Mouse (Mus musculus): Measurements from ENCODE around the gene Asb3.

Asb3 gene

DNA sequence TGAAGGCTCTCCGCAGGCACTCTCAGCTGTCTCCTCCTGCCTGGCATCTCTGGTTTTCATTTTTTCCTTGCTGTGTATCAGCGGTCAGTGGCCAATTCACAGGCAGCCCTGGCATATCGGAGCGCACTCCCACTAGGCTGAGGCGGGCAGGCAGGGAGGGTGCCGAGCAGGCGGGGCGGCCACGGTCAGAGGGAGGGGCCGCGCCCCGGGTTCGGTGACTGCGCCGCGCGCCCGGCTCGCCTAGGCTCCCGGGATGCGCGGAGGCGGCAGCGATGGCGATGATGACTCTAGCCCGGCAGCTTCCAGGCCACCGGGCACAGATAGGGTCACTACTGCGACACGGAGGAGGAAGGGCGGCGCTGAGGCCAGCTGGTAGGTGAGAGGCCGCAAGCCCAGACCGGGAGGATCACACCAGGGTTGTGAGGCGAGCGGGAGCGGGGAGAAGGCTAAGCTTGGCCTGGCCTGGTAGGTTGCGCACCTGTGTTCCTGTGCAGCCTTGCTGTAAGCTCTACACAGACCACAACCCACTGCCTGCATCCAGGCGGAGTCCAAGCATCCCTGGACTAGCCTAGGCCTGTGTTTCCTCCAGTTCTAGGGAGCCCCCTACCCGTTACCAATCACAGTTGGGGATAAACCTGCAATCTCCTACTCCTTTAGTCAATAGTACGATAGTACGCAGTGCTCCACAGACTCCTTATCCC is at the start of gene Asb3, which contains the start of gene Gpr75:
Asb3 (plus strand) TSS at position 246 of the 701 bp plus-strand sequence.
Gpr75 (plus strand) TSS at position 188 of the 701 bp plus-strand sequence.
- no peaks in the 10 kb centered on the region for H3K27me3 ChIP-seq (ENCODE audit: control insufficient read depth, insufficient read depth, low read length, poor library complexity, severe bottlenecking)
- H3K36me3 ChIP-seq (ENCODE audit: control insufficient read depth, insufficient read depth, low read length, poor library complexity, severe bottlenecking), result no peaks in the 10 kb centered on the region
- DNase-seq (ENCODE audit: low read depth, low spot score), result no peak

DNA sequence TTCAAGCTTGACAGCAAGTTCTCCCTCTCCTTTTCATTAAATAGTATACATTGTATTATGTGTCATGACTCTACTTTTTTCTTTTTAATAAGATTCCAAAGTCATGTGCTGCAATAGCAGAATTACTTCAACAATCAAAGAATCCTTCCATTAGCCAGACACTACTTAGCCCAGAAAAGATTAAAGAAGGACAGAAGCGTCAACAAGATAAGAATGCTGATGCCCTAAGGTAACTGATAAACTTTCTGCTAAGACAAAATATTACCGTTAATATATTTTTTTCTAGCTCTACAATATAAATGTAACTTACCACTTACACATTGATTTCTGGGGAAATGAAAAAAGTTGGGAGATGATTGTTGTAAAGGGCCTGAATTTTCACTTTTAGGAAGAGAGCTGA is 46.4 kb upstream of the Asb3 start:
- H3K27me3 ChIP-seq (ENCODE audit: control insufficient read depth, insufficient read depth, low read length, poor library complexity, severe bottlenecking), result no peaks in the 10 kb centered on the region
- no peak for DNase-seq (ENCODE audit: low read depth, low spot score)

DNA sequence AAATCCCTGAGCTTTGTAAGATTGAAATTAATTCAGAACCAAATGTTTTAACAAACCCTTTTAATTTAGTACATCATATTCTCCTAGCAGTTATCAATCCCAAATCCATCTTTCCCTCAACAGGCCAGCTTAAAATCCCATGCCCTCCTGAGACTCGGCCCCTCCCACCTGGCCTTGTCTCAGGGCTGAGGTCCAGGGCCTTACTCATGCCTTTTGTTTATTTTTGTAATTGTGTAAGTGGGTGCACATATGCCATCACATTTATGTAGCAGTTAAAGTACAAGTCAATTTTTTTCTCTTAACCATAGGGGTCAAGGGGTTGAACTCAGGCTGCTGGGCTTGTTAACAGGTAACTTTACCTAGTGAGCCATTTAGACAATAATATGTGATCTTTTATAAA is 40.9 kb upstream of the Asb3 start:
- Histone ChIP-seq H3K27me3 (ENCODE audit: control insufficient read depth, insufficient read depth, low read length, poor library complexity, severe bottlenecking) (no peaks in the 10 kb centered on the region), H3K36me3 (ENCODE audit: control insufficient read depth, insufficient read depth, low read length, poor library complexity, severe bottlenecking) (peaks cover 12% of the 10 kb centered on the region)
- DNase-seq (ENCODE audit: low read depth, low spot score), result no peak

More for the DNA sequence above, 46.4 kb upstream of the Asb3 start:
- H3K36me3 ChIP-seq (ENCODE audit: control insufficient read depth, insufficient read depth, low read length, poor library complexity, severe bottlenecking), result peaks cover 6% of the 10 kb centered on the region; the same call in 1 of the 2 replicates

DNA sequence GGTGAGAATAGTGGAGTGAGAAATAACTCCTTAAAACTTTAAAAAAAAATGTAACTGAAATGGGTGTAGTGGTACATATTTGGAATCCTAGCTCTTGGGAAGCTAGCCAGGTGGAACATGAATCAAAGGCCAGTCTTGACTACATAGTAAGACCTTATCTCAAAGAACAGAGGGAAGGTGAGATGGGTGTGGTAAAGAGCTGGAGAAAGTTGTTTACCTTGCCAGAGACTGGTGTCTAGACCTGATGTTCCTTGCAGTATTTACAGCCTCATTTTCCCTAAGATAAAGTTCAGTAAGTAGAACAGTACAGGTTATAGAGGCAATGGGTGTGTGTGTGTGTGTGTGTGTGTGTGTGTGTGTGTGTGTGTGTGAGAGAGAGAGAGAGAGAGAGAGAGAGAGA is 12.8 kb upstream of the Asb3 start:
- Histone ChIP-seq H3K36me3 (ENCODE audit: control insufficient read depth, insufficient read depth, low read length, poor library complexity, severe bottlenecking) (peaks cover 7% of the 10 kb centered on the region; the same call in 1 of the 2 replicates), H3K27me3 (ENCODE audit: control insufficient read depth, insufficient read depth, low read length, poor library complexity, severe bottlenecking) (no peaks in the 10 kb centered on the region)
- DNase-seq (ENCODE audit: low read depth, low spot score), result no peak

DNA sequence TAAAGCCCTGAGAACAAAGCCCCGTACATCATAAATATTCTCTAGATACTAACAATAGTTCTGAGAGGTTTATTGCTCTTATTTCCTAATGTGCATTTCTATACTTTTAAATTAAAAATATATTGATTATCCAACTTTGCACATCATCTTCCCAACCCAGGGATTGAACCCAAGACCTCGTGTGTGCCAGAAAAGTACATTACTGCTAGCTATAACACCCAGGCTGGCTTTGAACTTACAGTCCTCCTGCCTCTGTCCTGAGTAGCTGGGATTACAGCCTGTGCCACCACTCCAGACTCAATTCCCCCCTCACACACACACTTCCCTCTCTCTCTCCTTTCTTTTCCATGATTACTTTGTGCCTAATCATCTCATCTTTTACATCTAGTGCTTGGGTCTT is 2.9 kb downstream of the Asb3 start:
- no peak for DNase-seq (ENCODE audit: low read depth, low spot score)
- Histone ChIP-seq H3K36me3 (ENCODE audit: control insufficient read depth, insufficient read depth, low read length, poor library complexity, severe bottlenecking) (no peaks in the 10 kb centered on the region), H3K27me3 (ENCODE audit: control insufficient read depth, insufficient read depth, low read length, poor library complexity, severe bottlenecking) (no peaks in the 10 kb centered on the region)

DNA sequence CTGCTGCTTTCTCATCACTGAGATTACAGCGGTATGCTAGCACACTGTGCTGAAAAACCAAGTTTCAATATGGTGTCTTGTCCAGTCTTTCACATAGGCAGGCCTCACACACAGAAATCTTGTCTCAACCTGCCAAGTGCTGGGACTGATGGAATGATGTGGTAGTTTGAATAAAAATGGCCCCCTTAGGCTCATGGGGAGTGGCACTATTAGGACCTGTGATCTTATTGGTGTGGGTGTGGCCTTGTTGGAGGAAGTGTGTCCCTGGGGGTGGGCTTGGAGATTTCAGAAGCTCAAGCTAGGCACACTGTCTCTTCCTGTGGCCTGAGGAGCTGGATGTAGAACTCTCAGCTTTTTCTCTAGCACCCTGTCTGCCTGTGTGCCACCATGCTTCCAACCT is 11.0 kb downstream of the Asb3 start:
- no peak for DNase-seq (ENCODE audit: low read depth, low spot score)
- Histone ChIP-seq H3K36me3 (ENCODE audit: control insufficient read depth, insufficient read depth, low read length, poor library complexity, severe bottlenecking) (no peaks in the 10 kb centered on the region), H3K27me3 (ENCODE audit: control insufficient read depth, insufficient read depth, low read length, poor library complexity, severe bottlenecking) (no peaks in the 10 kb centered on the region)

DNA sequence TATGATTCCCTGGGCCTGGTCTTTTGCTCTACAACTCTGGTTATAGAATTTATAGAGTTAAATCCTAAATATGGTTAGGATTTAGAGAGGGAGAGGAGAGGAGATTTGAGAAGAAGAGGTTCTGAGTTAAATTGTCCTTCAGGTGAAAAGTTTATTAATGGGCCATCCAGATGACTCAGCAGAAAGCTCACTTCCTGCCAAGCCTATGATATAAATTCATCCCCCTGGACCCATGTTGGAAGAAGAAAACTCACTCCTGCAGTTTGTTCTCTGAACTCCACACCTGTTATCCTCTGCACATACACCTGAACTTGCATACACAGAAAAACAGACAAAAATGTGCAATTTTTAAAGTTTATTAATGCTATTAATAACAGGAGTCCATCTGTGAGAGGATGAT is 14.1 kb downstream of the Asb3 start:
- H3K36me3 ChIP-seq (ENCODE audit: control insufficient read depth, insufficient read depth, low read length, poor library complexity, severe bottlenecking), result no peaks in the 10 kb centered on the region
- no peak for DNase-seq (ENCODE audit: low read depth, low spot score)
- no peaks in the 10 kb centered on the region for H3K27me3 ChIP-seq (ENCODE audit: control insufficient read depth, insufficient read depth, low read length, poor library complexity, severe bottlenecking)

DNA sequence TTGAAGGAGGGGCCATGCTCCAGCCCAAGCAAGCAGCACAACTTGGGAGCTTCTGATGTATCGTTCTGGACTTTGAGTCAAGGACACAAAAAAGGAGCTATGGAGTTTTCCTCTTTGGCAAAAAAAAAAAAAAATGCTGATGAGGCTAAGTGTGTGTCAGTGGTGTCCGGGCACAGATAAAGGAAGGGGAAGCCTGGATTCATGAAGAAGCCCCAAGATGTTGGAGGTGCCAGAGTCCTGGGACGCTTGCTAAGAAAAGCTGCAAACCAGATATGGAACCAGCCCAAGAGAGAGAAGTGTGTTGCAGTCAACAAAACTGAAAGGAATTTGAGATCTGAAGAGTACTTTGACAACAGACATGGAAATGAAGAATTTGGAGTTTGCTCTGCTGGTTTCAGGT is 27.1 kb downstream of the Asb3 start:
- no peak for DNase-seq (ENCODE audit: low read depth, low spot score)
- no peaks in the 10 kb centered on the region for H3K27me3 ChIP-seq (ENCODE audit: control insufficient read depth, insufficient read depth, low read length, poor library complexity, severe bottlenecking)
- no peaks in the 10 kb centered on the region for H3K36me3 ChIP-seq (ENCODE audit: control insufficient read depth, insufficient read depth, low read length, poor library complexity, severe bottlenecking)

DNA sequence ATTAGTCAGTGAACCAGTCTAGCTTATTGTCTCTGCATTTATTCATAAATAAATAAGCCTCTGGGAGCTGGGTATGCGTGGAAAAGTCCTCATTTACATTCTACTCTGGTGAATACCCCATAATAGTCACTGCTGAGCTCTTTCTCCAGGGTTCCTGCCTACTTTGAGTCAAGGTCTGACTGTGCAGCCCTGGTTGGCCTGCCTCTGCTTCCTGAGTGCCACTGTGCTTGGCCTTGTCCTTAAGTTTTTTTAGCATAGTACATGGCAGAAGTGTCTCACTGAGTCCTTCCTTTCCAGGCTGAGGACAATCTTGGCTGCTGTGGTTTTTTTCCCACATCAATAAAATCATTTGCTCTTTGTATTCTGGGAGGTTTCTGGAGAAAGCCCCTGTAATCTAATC is 35.4 kb downstream of the Asb3 start:
- H3K36me3 ChIP-seq (ENCODE audit: control insufficient read depth, insufficient read depth, low read length, poor library complexity, severe bottlenecking), result no peaks in the 10 kb centered on the region
- H3K27me3 ChIP-seq (ENCODE audit: control insufficient read depth, insufficient read depth, low read length, poor library complexity, severe bottlenecking), result no peaks in the 10 kb centered on the region
- DNase-seq (ENCODE audit: low read depth, low spot score), result no peak

DNA sequence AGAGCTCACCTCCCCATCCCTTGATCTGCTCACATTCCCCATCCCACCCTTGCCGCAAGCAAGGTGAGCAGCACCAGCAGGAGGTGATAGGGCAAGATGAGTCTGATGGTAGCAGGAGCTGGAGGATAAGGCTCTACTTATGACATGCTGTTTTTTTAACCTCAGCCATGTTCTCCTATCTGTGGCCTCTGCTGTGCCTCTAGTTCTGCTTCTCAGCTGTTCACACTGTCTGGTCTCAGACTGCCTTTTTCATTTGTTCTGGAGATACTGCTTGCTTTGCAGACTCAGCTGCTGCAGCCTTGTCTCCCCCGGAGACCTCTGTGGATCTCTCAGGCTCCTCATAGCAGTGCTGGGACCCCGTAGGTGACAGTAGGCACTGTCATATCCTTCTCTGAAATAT is 38.1 kb downstream of the Asb3 start:
- Histone ChIP-seq H3K36me3 (ENCODE audit: control insufficient read depth, insufficient read depth, low read length, poor library complexity, severe bottlenecking) (no peaks in the 10 kb centered on the region), H3K27me3 (ENCODE audit: control insufficient read depth, insufficient read depth, low read length, poor library complexity, severe bottlenecking) (no peaks in the 10 kb centered on the region)
- DNase-seq (ENCODE audit: low read depth, low spot score), result no peak

DNA sequence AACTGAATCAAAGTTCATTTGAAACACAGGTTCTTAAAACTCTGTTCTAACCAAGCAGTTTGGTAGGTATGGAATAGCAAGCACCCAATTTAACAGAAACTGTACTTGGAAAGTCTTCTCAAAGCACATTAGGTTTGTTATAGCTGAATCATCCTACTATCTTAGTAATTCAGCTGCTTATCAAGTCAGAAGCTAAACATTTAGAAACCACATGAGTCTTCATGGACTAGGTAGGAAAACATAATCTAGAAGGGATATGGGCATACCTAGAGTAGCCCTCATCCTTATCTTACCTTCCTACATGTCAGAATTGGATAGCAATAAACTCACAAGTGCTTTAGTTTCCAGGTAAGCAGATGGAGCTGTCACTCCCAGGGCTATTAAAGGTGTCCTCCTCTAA is 42.9 kb downstream of the Asb3 start:
- DNase-seq (ENCODE audit: low read depth, low spot score), result no peak
- 0 out of 2 replicates have a peak, but pooled peaks cover 4% of the 10 kb centered on the region for H3K36me3 ChIP-seq (ENCODE audit: control insufficient read depth, insufficient read depth, low read length, poor library complexity, severe bottlenecking)
- H3K27me3 ChIP-seq (ENCODE audit: control insufficient read depth, insufficient read depth, low read length, poor library complexity, severe bottlenecking), result no peaks in the 10 kb centered on the region

DNA sequence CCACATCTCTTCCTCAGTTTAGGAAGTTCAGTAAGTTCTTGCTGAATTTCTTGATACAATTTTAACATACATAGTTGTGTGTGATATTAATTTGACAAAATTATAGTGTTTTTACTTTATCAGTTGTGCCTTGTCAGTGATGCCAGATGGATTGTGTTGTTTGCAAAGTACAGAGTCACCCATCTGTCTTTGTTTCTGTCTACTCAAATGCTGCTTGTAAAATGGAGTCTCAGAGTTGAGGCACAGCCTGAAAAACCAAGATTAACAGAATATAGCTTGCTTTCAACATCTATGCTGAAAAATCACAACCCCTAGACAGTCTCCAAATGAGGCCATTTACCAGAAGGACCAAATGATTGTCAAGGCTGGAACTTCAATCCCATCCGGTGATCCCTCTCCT is 43.3 kb downstream of the Asb3 start:
- no peak for DNase-seq (ENCODE audit: low read depth, low spot score)
- H3K27me3 ChIP-seq (ENCODE audit: control insufficient read depth, insufficient read depth, low read length, poor library complexity, severe bottlenecking), result no peaks in the 10 kb centered on the region
- 0 out of 2 replicates have a peak, but pooled peaks cover 4% of the 10 kb centered on the region for H3K36me3 ChIP-seq (ENCODE audit: control insufficient read depth, insufficient read depth, low read length, poor library complexity, severe bottlenecking)

DNA sequence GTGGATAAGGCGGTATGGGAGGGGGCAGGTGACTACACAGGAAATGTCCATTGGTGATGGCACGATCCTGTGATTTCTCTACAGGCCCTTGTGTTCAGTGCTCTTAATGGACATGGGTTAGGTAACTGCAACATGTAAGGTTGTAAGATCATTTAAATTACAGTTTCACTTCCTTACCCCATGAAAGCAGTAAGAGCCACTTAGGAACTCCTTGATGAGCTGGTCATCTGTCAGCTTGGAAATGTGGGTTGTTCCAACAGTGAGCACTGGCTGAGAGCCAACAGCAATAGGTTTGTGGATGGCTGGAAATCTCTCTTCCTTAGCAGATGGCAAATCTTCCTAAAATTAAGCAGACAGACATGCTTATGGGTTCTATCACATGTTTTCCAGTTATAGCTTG is 58.3 kb downstream of the Asb3 start:
- peak; percentile 22 for DNase-seq (ENCODE audit: low read depth, low spot score)
- Histone ChIP-seq H3K27me3 (ENCODE audit: control insufficient read depth, insufficient read depth, low read length, poor library complexity, severe bottlenecking) (no peaks in the 10 kb centered on the region), H3K36me3 (ENCODE audit: control insufficient read depth, insufficient read depth, low read length, poor library complexity, severe bottlenecking) (peaks cover 21% of the 10 kb centered on the region)

DNA sequence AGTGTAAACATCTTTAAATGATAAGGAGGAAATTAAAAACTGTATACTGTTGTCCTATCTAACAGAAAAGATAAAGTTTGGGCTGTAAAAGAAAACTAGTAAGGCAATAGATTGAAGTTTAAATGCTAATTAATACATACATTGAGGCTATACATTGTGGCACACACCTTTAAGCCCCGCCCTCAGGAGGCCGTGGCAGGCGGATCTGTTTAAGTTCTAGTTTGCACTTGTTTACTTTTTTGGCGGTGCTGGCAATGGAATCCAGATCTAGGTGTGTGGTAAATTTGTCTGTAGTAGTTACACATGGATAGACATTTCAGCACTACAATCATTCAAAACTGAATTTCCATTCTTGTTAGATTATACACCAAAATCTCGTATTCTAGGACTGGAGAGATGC is 67.6 kb downstream of the Asb3 start:
- H3K36me3 ChIP-seq (ENCODE audit: control insufficient read depth, insufficient read depth, low read length, poor library complexity, severe bottlenecking), result peaks cover 6% of the 10 kb centered on the region
- no peak for DNase-seq (ENCODE audit: low read depth, low spot score)

DNA sequence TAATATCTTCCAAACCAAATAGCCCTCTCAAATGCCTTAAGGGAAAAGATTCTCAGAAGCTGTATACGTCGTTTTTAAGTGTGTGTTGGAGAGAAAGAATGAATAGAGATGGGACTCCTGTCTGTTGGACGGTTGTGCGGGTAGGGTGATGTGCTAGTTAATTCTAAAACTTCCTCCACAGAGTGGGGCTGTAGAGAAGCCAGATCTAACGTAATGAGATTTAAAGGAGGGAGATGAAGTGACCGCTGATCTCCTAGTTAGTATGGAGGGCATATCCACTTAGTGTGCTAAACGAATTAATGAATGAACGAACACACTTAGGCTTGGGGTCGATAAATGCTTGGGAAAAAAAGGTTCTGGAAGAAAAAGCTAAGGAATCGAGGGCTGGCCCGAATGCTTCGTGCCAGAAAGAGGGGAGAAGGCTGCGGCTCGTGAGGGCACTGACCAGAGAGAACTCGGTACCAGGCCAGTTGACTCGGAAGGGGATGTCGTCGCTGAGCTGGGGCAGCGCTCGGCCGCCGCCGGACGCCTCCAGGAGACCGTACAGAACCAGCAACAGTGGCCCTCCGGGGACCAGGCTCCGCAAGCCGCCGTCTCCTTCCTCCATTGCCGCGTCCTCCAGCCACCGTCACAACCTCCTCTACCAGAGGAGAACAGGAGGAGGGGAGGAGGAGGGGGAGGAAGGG is 68.4 kb downstream of the Asb3 start:
- peak; percentile 41 for DNase-seq (ENCODE audit: low read depth, low spot score)
- H3K27me3 ChIP-seq (ENCODE audit: control insufficient read depth, insufficient read depth, low read length, poor library complexity, severe bottlenecking), result no peaks in the 10 kb centered on the region
- peaks cover 4% of the 10 kb centered on the region for H3K36me3 ChIP-seq (ENCODE audit: control insufficient read depth, insufficient read depth, low read length, poor library complexity, severe bottlenecking)

More for the DNA sequence above, 67.6 kb downstream of the Asb3 start:
- H3K27me3 ChIP-seq (ENCODE audit: control insufficient read depth, insufficient read depth, low read length, poor library complexity, severe bottlenecking), result no peaks in the 10 kb centered on the region
